Mouse (Mus musculus) stomach, embryonic 15.5 days (tissue): ENCODE results near the gene Kdelc1. TPM values are rescaled to one million over a fixed set of nuclear protein-coding genes. Genes with fewer than 3 reads are reported as not detected.

Experiments
- ATAC-seq: fragments of 200-750 bp; cut with Nextera tagmentation; 2 replicates; pipeline ENCODE4 v1.8.0; 2017; ENCODE audit warnings: low read depth, moderate number of reproducible peaks, moderate TSS enrichment; ENCODE audit not compliant: insufficient read depth, low FRiP score
- H3K27ac ChIP-seq: fragments of 300-500 bp; sonication (generic); 2 replicates; pipeline ENCODE4 v1.5.1; 2015; ENCODE audit warnings: mild to moderate bottlenecking, inconsistent platforms
- H3K27me3 ChIP-seq: fragments of 300-500 bp; sonication (generic); replicated peaks from 2 replicates; pipeline ENCODE4 v1.6.1; 2015; ENCODE audit warnings: inconsistent platforms
- H3K36me3 ChIP-seq: fragments of 300-500 bp; sonication (generic); 2 replicates; pipeline ENCODE4 v1.6.1; 2015; ENCODE audit warnings: inconsistent platforms
- H3K4me1 ChIP-seq: fragments of 300-500 bp; sonication (generic); 2 replicates; pipeline ENCODE4 v1.6.1; 2015; ENCODE audit warnings: inconsistent platforms
- H3K4me2 ChIP-seq: fragments of 300-500 bp; sonication (generic); 2 replicates; pipeline ENCODE4 v1.6.1; 2015; ENCODE audit warnings: mild to moderate bottlenecking, inconsistent platforms
- H3K4me3 ChIP-seq: fragments of 300-500 bp; sonication (generic); replicated peaks from 2 replicates; pipeline ENCODE4 v1.5.1; 2015; ENCODE audit warnings: inconsistent platforms
- H3K9ac ChIP-seq: fragments of 300-500 bp; sonication (generic); 2 replicates; pipeline ENCODE4 v1.6.1; 2015; ENCODE audit warnings: inconsistent platforms
- H3K9me3 ChIP-seq: fragments of 300-500 bp; sonication (generic); 2 replicates; pipeline ENCODE4 v1.6.1; 2016; ENCODE audit warnings: inconsistent platforms
- WGBS: fragments of 180-500 bp; shearing (Covaris S2); methylation state at CpG from one replicate; pipeline ENCODE4 v1.1.7; 2015; 5-methylcytosine and 5-hydroxymethylcytosine counted together
- polyA plus RNA-seq: library from polyadenylated mRNA; unstranded; fragments of >200 nt; fragmentation: Nextera tagmentation; extraction: Ambion mirVana; gene quantifications from 2 replicates; pipeline ENCODE4 v1.2.1, GENCODE M21; 2015

Gene Kdelc1
- polyA plus RNA-seq, 1 experiment from 2014 or later: 51.6 TPM

- H3K9me3 ChIP-seq: no peaks in the 10 kb centered on the region
- H3K36me3 ChIP-seq: no peaks in the 10 kb centered on the region
- no peak overlapping the region for H3K27ac ChIP-seq
- no peaks in the 10 kb centered on the region for H3K27me3 ChIP-seq
- ATAC-seq: no peak
- 72% methylated on average over 3 of the region's 3 CpGs for WGBS
- H3K4me1 ChIP-seq: no peaks in the 10 kb centered on the region
- H3K4me2 ChIP-seq: no peak overlapping the region
- no peak overlapping the region for H3K4me3 ChIP-seq
- H3K9ac ChIP-seq: no peak overlapping the region
These were observed 60.8 kb downstream of the Kdelc1 start for GRCm38 (mm10) chr1:44057805-44058204.

Other genes starting within 250 kb of the Kdelc1 start
- gene Tpp2, start 185.2 kb downstream of the Kdelc1 start, polyA plus RNA-seq: 52.5 and 59.7 TPM in 2 replicates
- 0.30 and 0.46 TPM in 2 replicates for gene Mettl21c, start 98.8 kb downstream of the Kdelc1 start, polyA plus RNA-seq
- 0.08 and 0.10 TPM in 2 replicates for gene Gm8251, start 56.9 kb downstream of the Kdelc1 start, polyA plus RNA-seq
- 74.2 and 82.2 TPM in 2 replicates for gene Tex30, start 16.4 kb downstream of the Kdelc1 start, polyA plus RNA-seq
- 16.0 and 17.7 TPM in 2 replicates for gene Bivm, start 149 bp upstream of the Kdelc1 start, polyA plus RNA-seq
- 20.5 and 21.6 TPM in 2 replicates for gene Ercc5, start 28.9 kb upstream of the Kdelc1 start, polyA plus RNA-seq
- 0.06 TPM in 1 of 2 replicates, not detected in the other for gene Mettl21e, start 100.2 kb upstream of the Kdelc1 start, polyA plus RNA-seq